Mouse (Mus musculus): ENCODE results near the gene Bcat1.
A peak's percentile ranks its signal among the peaks of the same experiment; 100 is the strongest.

DNA sequence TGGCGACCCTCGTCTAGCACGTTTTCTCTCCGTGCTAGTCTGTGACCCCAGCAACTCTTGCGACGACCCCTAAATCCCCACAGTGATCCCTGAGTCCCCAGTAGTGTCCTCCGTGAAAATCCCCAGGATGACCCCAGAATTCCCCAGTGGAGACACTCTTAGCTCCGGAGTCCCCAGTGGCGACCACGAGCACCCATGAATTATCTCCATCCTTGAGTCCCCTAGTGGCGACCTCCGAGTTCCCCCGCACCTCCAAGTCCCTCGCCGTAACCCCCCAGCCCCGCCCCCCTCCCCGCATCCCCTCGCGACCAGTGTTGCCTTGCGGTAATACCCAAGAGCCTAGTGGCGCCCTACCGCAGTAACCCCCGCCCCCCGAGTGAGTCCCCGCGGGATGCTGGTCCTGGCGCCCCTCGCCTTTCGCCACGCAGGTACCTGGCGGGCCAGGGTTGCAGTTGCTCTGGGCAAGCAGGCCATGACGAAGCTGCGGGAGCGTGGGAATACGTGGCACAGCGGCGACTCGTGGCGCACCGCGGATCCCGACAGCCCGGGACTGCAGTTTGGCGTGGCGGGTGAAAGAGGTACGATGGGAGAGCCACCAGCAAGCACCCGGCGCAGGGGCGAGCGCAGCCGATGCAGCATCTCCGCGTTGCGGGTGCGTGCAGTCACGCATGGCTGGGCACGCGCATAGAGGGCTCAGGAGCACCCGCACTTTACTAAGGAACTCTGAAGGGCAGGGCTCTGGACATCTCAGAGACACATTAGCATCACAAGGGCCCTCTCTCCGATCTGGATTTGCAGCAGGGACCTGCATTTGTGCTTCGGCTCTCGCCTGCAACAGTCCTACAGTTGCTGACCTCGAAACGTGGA, 27.6 kb downstream of the Bcat1 start:
- TF ChIP-seq CTCF (IDR thresholded peaks at IDR 0.05; ENCODE audit: extremely low read depth, insufficient read depth, low read length) (no peak), POLR2A (IDR thresholded peaks at IDR 0.05; ENCODE audit: extremely low read depth, insufficient read depth, low read length) (peak; percentile 49; the same call in 1 of the 2 replicates)

Measured in cortical plate, adult 2 months (tissue).